Mouse (Mus musculus): ENCODE measurements at regions not wholly inside any gene's neighbourhood (a gene's known extent, or its start where the extent isn't known, plus 50 kb on each side); places are given as distances from the start of the nearest gene placed in this dataset.

DNA sequence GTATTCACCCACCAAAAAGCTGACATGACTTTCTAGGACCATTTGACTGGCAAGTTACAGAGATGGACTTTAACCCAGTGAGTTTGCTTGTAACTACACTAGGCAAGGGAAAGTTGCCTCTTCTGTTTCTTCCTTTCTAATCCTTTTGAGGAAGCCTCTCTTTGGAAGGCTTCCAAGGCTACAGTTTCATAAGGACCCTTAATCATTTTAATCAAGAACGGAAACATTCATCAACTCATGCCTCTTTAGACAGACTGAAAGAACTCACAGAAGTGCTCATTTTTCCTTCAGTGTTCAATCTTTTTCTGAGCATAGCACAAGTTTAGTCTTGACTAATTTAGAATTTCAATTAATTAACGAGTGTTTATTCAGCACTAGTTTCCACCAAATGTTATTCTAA, 84.2 kb downstream of the Ddx1 start:
- no peak overlapping the region for H3K9ac ChIP-seq (replicated peaks; ENCODE audit: low read length, poor library complexity, severe bottlenecking)
- H3K27me3 ChIP-seq (ENCODE audit: insufficient read depth, low read length): no peaks in the 10 kb centered on the region
- no peaks in the 10 kb centered on the region for H3K9me3 ChIP-seq (ENCODE audit: low read length)
- no peak for TF ChIP-seq CTCF (IDR thresholded peaks at IDR 0.05)
- DNase-seq (ENCODE audit: low spot score): no peak
- H3K27ac ChIP-seq (ENCODE audit: low read depth, low read length): no peak overlapping the region
- no peak overlapping the region for H3K4me3 ChIP-seq (ENCODE audit: low read depth, low read length)
- no peak overlapping the region for H3K4me2 ChIP-seq (ENCODE audit: low read depth, low read length, poor library complexity, severe bottlenecking)
- H3K4me1 ChIP-seq (ENCODE audit: insufficient read depth, low read length): peaks cover 1% of the 10 kb centered on the region; the same call in 1 of the 2 replicates
- no peak for ATAC-seq (ENCODE audit: low FRiP score)
- no peaks in the 10 kb centered on the region for H3K36me3 ChIP-seq (ENCODE audit: insufficient read depth, low read length)
- WGBS: 69% methylated on average over 2 of the region's 2 CpGs

DNA sequence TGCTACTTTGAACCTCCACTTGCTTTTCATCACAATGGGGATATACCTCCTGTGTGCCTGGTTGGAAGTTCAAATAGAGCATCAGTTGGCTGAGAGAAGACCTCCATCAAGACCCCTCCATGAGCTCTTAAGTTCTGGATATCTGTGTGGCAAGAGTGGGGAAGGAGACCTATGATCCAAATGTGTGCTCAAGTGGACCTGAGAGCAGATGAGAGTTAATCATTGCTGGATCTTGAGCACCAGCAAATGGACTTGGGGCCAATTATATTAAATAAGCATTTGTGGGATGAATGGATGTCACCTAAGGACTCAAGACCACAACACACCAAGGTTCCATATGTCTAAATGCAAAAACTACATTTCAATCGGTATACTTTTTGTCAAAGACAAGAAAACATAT, 88.0 kb downstream of the Ddx1 start:
- no peak overlapping the region for H3K4me3 ChIP-seq (ENCODE audit: low read depth, low read length)
- TF ChIP-seq CTCF (IDR thresholded peaks at IDR 0.05): no peak
- WGBS: 100% methylated on average over 1 of the region's 1 CpGs

DNA sequence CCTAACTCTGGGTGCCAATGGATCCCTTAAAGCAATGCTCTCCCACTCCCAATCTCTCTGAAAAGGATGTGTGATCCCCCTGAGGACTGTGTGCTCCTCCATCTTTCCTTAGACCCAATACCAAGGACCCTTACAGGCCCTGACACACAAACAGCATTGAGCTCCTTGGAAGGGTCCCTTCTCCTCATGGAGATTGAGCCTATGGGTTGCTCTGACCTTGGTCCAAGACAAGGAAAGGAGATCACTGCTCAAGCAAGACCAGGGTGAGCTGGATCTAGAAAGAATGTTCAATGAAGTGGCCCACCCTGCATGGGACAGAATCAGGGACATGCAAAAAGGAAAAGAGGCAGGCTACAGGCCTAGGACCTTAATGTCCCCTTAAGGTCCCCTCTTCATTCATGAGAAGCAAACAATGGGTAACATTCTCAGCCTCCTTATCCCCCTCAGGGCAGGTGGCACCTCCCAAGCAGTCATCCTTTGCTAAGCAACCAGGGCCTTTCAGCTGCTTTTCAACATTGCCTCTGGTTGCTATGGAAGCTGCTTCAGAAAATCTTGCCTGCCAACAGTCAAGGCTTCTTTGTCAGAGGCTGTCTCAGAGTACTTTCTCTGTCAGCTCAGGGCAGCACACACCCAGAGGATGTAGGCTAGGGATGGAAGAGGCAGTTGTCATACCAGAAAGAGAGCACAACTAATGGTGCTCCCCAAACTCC, 89.5 kb downstream of the Ddx1 start:
- no peaks in the 10 kb centered on the region for H3K36me3 ChIP-seq (ENCODE audit: insufficient read depth, low read length)
- DNase-seq (ENCODE audit: low spot score): peak; percentile 82
- TF ChIP-seq CTCF (IDR thresholded peaks at IDR 0.05): no peak
- H3K27me3 ChIP-seq (ENCODE audit: insufficient read depth, low read length): no peaks in the 10 kb centered on the region
- no peak overlapping the region for H3K4me3 ChIP-seq (ENCODE audit: low read depth, low read length)
- H3K9me3 ChIP-seq (ENCODE audit: low read length): no peaks in the 10 kb centered on the region
- ATAC-seq (ENCODE audit: low FRiP score): peak; percentile 89
- H3K27ac ChIP-seq (ENCODE audit: low read depth, low read length): peak overlapping the region; percentile 70
- H3K4me2 ChIP-seq (ENCODE audit: low read depth, low read length, poor library complexity, severe bottlenecking): no peak overlapping the region
- peaks cover 7% of the 10 kb centered on the region; the same call in 1 of the 2 replicates for H3K4me1 ChIP-seq (ENCODE audit: insufficient read depth, low read length)
- no peak overlapping the region for H3K9ac ChIP-seq (replicated peaks; ENCODE audit: low read length, poor library complexity, severe bottlenecking)

More for the DNA sequence above, 88.0 kb downstream of the Ddx1 start:
- H3K27me3 ChIP-seq (ENCODE audit: insufficient read depth, low read length): no peaks in the 10 kb centered on the region
- no peak overlapping the region for H3K27ac ChIP-seq (ENCODE audit: low read depth, low read length)
- no peak overlapping the region for H3K9ac ChIP-seq (replicated peaks; ENCODE audit: low read length, poor library complexity, severe bottlenecking)
- ATAC-seq (ENCODE audit: low FRiP score) (no peak), DNase-seq (ENCODE audit: low spot score) (no peak)
- H3K9me3 ChIP-seq (ENCODE audit: low read length): no peaks in the 10 kb centered on the region
- peaks cover 7% of the 10 kb centered on the region; the same call in 1 of the 2 replicates for H3K4me1 ChIP-seq (ENCODE audit: insufficient read depth, low read length)
- no peak overlapping the region for H3K4me2 ChIP-seq (ENCODE audit: low read depth, low read length, poor library complexity, severe bottlenecking)
- no peaks in the 10 kb centered on the region for H3K36me3 ChIP-seq (ENCODE audit: insufficient read depth, low read length)

DNA sequence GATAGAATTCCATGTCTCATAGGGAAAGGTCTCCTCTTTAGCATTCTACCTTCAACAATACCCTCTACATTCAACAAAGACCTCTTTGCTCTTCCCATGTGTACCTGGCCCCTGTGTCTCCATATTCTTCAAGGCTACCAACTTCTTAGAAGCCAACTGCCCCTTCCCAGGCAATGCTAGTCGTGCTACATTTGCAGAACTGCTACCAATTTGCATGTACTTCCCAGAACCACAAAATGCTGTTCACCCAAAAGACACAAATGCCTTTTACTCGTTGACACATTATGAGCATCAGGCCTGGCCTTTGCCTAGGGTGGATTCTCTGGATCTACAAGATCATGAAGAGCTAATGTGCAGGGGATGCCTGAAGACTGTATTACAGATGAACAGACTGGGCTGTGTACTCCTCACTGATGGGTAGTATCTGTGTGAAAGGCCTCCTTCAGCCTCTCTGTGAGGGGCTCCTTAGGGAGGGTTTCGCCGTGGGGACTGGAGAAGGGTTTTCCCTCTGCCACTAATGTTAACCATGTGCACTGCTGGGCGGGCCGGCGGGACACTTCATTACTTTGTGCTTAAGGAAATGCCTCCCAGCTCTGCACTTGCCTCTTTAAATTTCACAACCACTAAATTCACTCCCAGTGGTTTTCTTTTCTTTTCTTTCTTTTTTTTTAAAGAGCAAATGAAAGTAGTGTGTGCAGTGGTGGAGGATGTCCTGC, 91.2 kb downstream of the Ddx1 start:
- no peak for DNase-seq (ENCODE audit: low spot score)
- 71% methylated on average over 7 of the region's 7 CpGs for WGBS
- Histone ChIP-seq H3K4me1 (ENCODE audit: insufficient read depth, low read length) (peaks cover 7% of the 10 kb centered on the region; the same call in 1 of the 2 replicates), H3K27me3 (ENCODE audit: insufficient read depth, low read length) (no peaks in the 10 kb centered on the region), H3K9me3 (ENCODE audit: low read length) (no peaks in the 10 kb centered on the region), H3K4me2 (ENCODE audit: low read depth, low read length, poor library complexity, severe bottlenecking) (no peak overlapping the region), H3K4me3 (ENCODE audit: low read depth, low read length) (no peak overlapping the region), H3K27ac (ENCODE audit: low read depth, low read length) (no peak overlapping the region), H3K9ac (replicated peaks; ENCODE audit: low read length, poor library complexity, severe bottlenecking) (no peak overlapping the region), H3K36me3 (ENCODE audit: insufficient read depth, low read length) (no peaks in the 10 kb centered on the region)
- no peak for TF ChIP-seq CTCF (IDR thresholded peaks at IDR 0.05)
- no peak for ATAC-seq (ENCODE audit: low FRiP score)

DNA sequence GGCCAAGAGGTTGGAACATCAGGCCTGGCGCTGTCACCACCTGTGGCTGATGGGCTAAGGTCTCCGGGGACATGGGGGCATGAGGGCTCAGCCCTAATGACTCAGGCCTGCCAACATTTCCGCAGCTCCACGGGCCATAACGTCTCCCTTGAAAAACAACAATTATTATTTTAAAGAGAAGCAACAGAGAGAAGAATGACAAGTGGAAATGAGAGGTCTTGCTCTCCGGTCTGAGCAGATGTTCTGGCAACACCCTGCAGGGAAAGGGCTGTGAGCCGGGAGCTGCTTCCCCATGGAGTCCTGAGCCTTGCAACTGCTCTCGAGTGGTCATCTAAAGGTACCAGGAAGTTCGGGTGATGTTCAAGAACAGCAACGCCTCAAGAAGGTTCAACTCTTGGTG, 91.9 kb downstream of the Ddx1 start:
- no peak for DNase-seq (ENCODE audit: low spot score)
- ATAC-seq (ENCODE audit: low FRiP score): no peak
- no peak overlapping the region for H3K9ac ChIP-seq (replicated peaks; ENCODE audit: low read length, poor library complexity, severe bottlenecking)
- H3K4me2 ChIP-seq (ENCODE audit: low read depth, low read length, poor library complexity, severe bottlenecking): no peak overlapping the region
- H3K27ac ChIP-seq (ENCODE audit: low read depth, low read length): no peak overlapping the region
- H3K4me1 ChIP-seq (ENCODE audit: insufficient read depth, low read length): peaks cover 7% of the 10 kb centered on the region; the same call in 1 of the 2 replicates
- H3K27me3 ChIP-seq (ENCODE audit: insufficient read depth, low read length): no peaks in the 10 kb centered on the region
- 85% methylated on average over 10 of the region's 10 CpGs for WGBS
- no peak overlapping the region for H3K4me3 ChIP-seq (ENCODE audit: low read depth, low read length)
- no peaks in the 10 kb centered on the region for H3K9me3 ChIP-seq (ENCODE audit: low read length)
- no peaks in the 10 kb centered on the region for H3K36me3 ChIP-seq (ENCODE audit: insufficient read depth, low read length)
- TF ChIP-seq CTCF (IDR thresholded peaks at IDR 0.05): no peak

DNA sequence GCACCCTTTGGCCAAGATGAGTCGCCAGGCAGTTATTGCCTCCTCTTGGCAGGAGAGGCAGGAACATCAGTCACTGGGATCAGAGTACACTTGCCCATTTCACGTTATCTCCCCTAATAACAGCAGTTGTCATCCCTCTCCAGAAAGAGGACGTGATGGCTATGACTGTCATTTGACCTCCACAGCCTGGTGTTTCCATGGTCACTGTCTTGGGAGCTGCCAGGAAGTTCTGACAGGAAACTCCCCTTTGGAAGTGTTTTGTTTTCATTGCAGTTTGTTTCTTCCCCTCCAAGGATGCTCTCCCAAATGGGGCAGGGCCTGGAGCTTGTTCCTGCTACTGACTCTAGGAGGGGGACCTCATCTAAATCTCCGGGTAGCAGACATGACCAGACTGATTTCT, 98.3 kb downstream of the Ddx1 start:
- no peaks in the 10 kb centered on the region for H3K36me3 ChIP-seq (ENCODE audit: insufficient read depth, low read length)
- no peak overlapping the region for H3K4me3 ChIP-seq (ENCODE audit: low read depth, low read length)
- WGBS: 59% methylated on average over 4 of the region's 4 CpGs
- TF ChIP-seq CTCF (IDR thresholded peaks at IDR 0.05): no peak
- no peaks in the 10 kb centered on the region for H3K9me3 ChIP-seq (ENCODE audit: low read length)
- H3K4me1 ChIP-seq (ENCODE audit: insufficient read depth, low read length): no peaks in the 10 kb centered on the region
- DNase-seq (ENCODE audit: low spot score): no peak
- no peak for ATAC-seq (ENCODE audit: low FRiP score)
- H3K27me3 ChIP-seq (ENCODE audit: insufficient read depth, low read length): no peaks in the 10 kb centered on the region
- H3K4me2 ChIP-seq (ENCODE audit: low read depth, low read length, poor library complexity, severe bottlenecking): no peak overlapping the region
- no peak overlapping the region for H3K27ac ChIP-seq (ENCODE audit: low read depth, low read length)
- no peak overlapping the region for H3K9ac ChIP-seq (replicated peaks; ENCODE audit: low read length, poor library complexity, severe bottlenecking)

All from midbrain, postnatal 0 days (tissue).